Mouse (Mus musculus): ENCODE measurements around the gene Rnf214.

DNA sequence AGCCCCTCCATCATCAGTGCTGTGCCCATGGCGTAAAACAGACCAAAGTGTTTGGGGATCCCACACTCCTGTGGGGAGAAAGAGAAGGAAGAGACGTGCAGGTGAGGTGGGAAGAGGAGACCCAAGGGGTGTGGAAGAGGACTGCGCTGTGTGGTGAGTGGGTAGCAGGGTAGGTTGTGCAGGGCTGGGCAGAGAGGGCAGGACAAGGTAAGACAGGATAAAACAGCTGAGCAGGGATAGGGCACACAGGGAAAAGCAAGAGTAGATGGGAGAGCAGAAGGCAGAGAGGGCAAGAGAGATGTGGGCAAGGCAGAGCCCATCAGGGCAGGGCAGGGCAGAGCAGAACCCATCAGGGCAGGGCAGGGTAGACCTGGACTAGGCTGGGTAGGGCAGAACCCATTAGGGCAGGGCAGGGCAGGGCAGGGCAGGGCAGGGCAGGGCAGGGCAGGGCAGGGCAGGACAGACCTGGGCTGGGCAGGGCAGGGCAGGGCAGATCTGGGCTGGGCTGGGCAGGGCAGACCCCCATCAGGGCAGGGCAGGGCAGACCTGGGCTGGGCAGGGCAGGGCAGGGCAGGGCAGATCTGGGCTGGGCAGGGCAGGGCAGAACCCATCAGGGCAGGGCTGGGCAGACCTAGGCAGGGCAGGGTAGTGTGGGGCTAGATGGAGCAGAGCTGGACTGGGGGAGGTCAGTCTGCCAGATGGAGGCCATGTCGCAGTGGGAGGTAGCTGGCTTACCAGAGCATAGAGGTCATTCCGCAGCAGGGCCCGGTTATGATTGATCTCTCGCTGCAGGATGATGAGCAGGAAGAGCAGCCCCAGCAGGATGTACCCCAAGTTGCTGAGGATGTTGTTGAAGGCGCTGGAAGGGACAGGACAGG is 37.2 kb upstream of the Rnf214 start:
- TF ChIP-seq CTCF (IDR thresholded peaks at IDR 0.05; ENCODE audit: low read depth) = no peak
- no peak for TF ChIP-seq EP300 (IDR thresholded peaks at IDR 0.05; ENCODE audit: low read depth)

Measured in liver, embryonic 14.5 days (tissue).